Mouse (Mus musculus) bone marrow, adult 2 months (tissue): ENCODE results near the gene Rai1.

ENCODE experiments used
- CTCF ChIP-seq: fragments of 200-500 bp; IDR thresholded peaks from 2 replicates; pipeline ENCODE4 v1.5.1; 2011; ENCODE audit warnings: low read length, control low read depth; ENCODE audit not compliant: control insufficient read depth, insufficient read depth
- POLR2A ChIP-seq: fragments of 200-500 bp; IDR thresholded peaks from 2 replicates; pipeline ENCODE4 v1.6.1; 2011; ENCODE audit warnings: low read depth, mild to moderate bottlenecking, control low read depth, low read length, borderline replicate concordance; ENCODE audit not compliant: control insufficient read depth

GRCm38 (mm10) chr11:60094909-60095810 lies 9.7 kb upstream of the Rai1 start:
- no peak for TF ChIP-seq CTCF
- no peak for TF ChIP-seq POLR2A
